Mouse (Mus musculus) spleen, adult 12 weeks (tissue): ENCODE results near the gene Plgrkt.
A peak's percentile ranks its signal among the peaks of the same experiment; 100 is the strongest.

Source experiments
- DNase-seq: peaks from one replicate; pipeline ENCODE4 v3.0.0; 2022; ENCODE audit warnings: low spot score

The Plgrkt gene

DNA sequence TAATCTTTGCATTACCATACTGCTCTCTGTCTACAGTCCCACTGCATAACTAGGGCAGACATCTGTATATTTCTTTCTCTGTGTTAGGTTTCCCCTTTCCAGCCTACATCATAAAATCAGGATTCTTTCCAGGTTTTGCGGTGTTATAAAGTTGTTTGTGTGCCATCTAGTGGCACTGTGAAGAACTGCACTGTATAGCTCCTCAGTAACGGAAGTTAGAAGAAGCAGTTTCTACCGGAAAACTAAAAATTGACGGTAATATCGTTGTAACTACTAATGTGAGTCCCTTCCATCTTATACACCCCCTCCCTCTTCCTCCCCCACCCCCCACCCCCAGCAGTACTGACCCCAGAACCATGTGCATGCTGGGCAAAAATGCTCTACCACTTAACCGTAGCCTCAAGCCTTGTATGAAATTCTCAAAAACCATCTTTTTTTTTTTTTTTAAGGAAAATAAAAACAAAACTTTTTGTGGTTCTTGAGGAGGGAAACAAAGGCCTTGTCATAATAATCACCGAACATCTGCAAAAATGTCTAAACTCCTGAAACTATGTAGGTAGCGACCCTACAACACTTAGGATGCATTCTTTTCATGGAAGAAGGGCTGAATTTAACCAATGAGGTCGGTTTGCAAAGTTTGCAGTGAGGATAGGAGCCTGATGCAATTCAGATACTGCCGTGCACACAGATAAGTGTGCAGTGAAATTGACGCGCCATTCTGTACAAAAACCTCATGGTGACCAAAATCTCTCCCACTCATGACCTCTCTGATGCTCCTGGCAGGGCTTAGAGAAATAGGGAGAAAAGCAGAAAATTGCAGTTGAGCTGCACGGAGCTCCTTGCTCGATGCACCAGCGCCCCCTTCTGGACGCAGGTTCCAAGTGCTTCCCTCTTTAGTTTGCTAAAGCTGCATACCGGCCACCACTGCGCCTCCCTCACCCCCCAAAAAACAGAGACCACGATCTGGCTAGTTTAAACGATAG is 12.0 kb downstream of the Plgrkt start:
- peak; percentile 76 for DNase-seq

DNA sequence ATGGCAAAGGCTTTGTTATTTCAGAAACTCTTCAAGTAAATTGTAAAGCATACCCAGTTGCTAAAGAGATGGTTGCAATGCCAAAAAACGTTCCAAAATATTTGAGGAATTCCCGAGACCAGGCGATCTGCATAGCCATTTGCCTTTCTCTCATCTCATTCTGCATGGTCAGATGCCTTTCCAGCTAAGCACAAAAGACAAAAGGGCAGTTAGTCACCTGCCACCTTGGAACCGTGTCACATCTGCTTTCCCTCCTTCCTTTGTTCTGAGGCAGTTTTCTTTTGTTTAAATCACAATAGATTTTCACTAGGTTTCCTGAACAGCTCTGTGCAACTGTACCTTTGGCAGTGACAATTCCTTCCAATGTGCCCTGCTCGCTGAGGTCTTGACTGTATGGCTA is 16.2 kb downstream of the Plgrkt start:
- no peak for DNase-seq

DNA sequence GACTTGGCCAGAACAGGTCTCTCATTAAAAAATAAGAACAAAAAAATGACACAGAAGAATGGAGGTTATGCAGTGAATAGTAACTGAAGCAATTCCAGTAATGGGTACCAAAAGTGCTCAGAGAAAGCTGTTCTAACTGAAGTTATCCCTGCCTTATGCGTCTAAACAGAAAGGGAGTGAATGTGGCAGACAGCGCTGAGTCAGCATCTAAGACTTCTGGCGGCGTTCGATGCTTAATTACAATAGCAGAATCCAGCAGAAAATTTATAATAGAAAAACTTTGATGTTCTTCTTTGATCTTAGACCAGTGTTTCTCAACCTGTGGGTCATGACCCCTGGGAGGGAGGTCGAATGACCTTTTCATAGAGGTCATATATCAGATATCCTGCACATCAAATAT is 21.6 kb downstream of the Plgrkt start:
- DNase-seq = no peak

DNA sequence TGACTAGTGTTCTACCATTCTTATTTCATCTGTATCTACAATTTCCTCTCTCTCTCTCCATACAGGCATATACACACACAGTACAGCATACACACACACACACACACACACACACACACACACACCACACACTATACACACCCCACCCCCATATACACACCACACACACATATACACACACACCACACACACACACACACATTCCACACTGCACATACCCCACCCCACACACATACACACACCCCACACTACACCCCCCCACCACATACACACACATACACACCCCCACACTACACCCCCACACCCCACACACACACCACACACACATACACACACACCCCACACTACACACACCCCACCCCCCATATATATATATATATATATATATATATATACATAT is 22.3 kb downstream of the Plgrkt start:
- DNase-seq = no peak

DNA sequence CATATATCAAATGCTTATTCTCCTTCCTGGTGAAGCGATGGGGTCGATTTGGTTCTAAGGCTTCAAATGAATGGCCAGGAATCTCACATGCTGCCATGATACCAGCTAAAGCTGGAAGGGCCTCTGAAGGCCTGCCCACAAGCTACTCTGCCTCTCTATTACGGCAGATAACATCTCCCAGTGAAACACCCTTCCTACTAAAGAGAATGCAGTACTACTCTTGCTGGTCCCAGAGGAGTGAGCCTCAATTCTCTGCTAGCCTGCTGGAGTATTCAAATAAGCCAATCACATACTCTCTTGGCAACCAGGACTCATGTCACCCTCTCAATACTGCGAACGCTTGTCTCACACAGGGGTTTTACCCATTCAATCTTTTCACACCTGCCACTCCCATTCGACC is 24.9 kb downstream of the Plgrkt start:
- DNase-seq = no peak

DNA sequence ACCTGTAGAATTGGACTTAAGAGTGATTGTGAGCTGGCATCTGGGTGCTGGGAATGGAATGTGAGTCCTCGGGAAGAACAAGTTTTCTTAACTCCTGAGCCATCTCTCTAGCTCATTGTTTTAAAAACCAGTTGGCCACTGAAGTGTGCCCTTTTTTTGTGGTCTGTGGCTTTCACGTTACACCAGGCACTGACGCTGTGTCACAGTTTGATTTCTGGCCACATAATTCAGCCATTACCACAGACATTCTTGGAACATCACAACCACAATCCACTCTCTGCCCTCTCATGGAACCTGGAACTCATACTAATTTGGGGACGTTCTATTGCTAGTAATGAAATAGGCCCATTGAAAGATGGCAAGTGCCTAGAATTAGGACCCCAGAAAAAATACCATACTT is 26.2 kb downstream of the Plgrkt start:
- DNase-seq = no peak

DNA sequence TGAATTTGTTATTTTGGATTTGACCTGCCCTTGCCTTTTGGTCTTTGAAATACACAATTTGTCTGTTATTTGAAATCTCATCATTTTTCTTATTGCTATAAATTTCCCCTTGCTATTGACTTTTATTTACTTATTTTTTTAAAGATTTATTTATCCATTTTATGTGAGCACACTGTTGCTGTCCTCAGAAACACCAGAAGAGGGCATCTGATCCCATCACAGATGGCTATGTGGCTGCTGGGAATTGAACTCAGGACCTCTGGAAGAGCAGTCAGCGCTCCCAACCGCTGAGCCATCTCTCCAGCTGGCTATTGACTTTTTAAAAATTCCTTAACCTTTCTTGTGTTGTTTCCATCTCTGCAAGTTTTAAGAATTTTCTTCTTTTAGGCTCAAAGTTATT is 30.6 kb downstream of the Plgrkt start:
- no peak for DNase-seq

DNA sequence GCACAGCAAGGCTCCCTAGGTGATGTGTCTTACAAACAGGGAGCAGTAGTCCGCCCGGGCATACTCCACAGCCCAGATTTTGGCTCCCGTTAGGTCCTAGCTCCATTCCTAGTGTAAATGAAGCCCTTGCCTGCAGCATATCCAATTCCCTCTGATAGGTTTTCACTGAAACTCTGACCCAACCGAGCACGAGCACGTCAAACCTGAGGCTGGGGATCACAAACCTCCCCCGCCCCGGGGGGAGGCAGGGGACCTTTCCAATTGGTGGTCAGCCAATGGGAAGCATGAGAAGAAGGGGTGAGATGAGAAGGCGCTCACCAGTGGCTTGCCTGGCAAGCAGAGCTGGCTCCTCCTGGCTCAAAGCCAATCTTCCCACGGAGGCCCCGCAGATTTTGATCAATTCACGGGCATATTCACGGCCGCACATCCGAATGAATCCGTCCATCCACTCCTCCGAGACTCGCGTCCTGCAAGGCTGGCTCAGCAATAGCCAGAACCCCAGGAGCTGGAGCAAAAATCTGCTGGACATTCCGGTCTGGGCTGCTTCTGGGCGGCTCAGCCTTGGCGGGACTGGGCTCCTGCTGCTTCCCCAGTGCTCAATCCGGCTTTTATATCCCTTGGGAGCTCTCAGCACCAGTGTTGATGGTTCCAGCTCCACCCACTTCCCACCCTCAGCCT is 33.0 kb downstream of the Plgrkt start, which contains the start of gene Rln1:
Rln1 (minus strand) TSS at position 603 of the 678 bp plus-strand sequence.
- no peak for DNase-seq

DNA sequence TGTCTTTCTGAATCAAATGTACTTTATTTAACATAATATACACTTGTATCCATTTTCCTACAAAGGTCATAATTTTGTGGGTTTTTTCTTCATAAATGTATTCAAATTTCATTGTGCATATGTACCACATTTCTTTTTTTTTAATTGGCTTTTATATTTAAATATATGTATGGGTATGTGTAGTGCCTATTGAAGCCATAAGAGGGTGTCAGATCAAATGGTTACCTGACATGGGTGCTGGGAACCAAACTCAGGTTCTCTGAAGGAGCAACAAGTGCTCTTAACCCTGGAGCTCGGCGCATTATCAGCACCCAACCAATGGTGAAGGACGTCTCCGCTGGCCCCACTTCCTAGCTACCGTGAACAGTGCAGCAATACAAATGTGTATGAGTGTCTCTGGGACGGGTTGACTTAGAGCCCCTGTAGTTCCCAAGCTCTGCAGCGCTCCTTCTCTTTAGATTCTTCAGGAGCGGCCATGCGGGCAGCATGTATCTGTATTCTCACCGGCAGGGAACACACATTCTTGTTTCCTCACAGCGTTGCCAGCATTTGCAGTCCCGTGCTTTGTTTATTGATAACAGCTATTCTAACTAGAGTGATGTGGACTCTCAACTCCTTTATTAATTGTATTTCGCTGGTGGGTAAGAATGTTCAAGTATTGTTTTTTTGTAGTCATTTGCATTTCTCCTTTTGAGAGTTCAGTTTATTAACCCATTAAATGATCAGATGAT is 40.2 kb downstream of the Plgrkt start:
- no peak for DNase-seq

DNA sequence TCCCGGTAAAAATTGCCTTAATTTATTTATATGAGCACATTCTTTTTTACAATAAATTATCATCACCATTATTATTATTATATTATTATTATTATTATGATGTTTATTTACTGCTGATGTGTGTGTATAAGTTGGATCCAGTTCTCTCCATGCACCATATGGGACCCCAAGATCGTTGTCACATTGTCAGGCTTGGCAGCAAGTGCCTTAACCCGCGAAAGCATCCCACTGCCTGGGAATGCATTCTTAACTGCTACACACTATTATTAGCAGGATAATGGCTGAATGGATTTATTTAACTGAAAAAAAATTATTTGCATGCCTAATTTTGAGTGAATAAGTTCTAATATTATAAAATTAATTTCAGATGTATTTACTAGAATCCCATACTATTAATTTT is 40.8 kb downstream of the Plgrkt start:
- no peak for DNase-seq

DNA sequence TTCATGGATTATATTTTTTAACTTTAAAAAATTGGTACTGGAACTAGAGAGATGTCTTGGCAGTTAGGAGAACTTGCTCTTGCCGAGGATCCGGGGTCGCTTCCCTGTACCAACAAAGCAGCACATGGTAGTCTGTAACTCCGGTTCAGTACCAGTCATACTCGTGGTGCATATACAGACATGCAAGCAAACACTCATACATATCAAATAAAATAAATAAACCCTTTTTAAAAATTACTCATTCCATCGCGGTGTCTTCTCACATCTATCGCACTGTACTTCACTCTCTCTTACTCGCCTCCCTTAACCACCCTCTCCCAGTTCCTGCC is 41.4 kb downstream of the Plgrkt start:
- no peak for DNase-seq

DNA sequence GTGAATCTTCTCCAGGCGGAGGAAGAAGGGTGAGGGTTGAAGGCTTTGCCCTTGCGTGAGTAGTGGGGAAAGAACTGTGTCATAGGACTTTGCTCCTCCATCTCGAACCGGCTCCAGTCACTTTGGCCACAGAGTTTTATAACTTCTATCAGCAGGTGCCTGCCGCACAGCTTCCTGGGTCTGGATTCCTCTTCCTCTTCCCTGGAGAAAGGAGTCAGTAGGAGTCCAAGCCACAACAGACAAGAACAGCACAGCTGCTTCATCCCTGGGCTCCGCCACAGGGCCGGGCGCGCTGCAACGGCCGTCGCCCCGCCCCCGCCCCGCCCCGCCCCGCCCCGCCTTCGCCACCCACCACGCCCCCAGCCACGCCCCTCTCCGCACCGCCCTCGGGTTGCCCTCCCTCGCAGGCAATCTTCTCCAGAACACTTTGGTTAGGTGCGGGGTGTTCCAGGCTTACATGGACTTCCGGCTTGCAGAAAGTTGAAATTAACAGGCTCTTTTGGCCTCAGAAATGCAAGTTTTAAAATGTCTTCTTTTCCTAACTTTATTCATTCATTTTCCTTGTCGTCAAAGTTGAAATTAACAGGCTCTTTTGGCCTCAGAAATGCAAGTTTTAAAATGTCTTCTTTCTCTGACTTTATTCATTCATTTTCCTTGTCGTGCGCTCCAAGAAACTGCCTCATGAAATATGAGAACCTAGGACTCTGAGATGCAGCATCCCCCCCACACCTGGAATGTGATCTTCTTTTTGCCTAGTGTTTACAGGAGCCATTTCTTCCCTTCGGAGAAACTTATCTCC is 41.9 kb downstream of the Plgrkt start, which contains the start of gene Insl6:
Insl6 (minus strand) TSS at position 304 of the 799 bp plus-strand sequence.
- peak; percentile 68 for DNase-seq

DNA sequence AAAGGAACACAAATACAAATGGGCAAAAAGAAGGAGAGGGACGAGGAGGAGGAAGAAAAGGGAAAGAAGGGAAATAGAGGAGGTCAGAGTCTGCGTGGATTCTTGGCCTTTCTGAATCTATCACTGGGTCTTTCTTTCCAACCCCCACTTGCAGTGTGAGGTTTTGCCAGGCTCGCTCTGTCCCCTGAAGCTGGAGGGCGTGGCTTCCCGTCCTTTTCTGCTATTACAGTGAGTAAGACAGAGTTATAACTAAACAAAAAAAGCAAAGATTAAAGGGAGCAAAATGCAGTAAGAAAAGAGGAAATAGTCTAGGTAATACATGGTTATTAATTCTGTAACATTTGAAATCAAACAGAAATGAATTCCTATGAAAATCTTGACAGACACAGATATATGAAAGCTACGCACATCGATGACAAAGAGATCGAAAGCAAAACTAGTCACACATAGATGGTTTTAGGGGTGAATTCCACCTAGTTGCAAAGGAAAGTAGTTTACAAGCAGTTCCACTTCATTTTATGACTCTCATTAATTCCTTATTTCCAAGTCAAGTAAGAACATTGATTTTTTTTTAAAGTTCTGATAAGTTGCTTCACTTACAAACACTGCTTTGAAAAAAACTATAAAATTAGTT is 43.7 kb downstream of the Plgrkt start:
- DNase-seq = no peak

DNA sequence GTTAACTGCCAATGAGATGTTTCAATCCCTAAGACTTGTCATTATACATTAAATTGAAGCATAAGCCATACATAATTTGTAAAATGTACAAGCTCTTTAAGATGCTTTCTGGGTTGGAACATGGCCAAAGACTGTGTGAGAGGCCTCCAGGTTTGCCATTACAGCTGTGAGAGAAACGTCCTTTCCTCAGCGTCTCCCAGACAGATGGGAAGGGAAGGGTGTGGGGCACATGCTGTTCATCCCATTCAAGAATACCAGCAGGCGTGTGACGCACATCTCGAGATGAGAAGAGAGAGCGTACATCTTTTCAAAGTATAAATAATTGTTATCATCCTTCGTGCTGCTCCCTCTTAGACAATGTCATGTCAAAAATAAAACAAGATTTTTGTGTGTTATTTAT is 54.5 kb downstream of the Plgrkt start:
- no peak for DNase-seq

DNA sequence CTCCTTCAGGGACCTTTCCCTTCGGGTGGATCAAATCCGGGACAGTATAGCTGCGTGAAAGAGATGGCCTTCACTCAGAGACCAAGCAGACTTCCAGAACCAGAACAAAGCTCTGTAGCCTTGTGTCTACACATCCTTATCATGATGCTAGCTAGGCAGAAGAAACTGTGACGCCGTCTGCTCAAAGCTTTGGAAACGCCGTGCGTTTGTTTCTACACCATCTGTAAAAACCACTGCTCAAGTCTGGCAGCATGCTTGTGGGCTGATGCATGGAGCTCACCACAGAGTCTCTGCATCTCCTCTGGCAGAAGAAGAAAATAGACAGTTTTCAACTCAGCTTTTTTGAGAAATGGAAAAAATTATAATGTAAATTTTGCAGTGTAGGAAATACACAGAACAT is 55.4 kb downstream of the Plgrkt start:
- DNase-seq = no peak

DNA sequence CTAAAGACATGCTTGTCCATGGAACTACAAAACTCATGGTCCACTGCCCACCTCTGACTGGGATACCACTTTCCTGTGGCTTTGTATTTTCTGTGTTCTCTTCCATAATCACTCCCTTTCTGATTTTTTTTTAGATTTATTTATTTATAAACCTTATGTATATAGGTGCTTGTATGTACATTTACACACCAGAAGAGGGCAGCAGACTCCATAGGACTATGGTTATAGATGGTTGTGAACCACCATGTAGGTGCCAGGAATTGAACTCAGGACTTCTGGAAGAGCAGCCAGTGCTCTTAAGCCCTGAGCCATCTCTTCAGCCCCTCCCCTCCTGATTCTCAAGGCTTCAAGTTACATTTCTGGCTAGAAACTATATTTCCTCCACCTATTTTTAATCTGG is 58.4 kb downstream of the Plgrkt start:
- DNase-seq = no peak

DNA sequence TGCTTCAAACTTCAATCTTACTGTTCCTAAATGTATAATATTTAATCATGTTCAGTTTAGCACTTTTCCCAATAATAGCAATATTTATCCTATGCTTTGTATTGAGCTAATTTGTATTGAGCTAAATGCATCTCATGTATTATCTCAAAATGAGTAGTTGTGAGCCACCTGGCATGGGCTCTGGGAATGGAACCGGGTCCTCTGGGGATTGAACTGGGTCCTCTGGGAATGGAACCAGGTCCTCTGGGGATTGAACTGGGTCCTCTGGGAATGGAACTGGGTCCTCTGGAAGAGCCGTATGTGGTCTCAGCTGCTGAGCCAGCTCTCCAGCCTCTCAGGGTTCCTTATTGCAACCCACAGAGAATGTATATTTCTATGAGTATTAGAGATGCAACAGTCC is 65.1 kb downstream of the Plgrkt start:
- DNase-seq = no peak

DNA sequence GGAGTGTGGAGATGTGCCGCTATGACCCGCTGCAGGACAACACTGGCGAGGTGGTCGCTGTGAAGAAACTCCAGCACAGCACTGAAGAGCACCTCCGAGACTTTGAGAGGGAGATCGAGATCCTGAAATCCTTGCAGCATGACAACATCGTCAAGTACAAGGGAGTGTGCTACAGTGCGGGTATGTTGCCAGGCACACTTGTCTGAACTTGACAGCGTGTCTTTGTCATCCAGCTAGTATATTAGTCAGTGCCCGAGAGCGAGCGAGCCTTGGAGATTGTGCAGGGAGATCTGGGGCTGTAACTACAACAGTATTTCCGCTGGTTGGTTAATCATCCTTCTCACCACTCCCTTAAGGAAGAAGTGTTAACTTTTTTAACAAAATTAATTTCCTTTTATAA is 66.3 kb downstream of the Plgrkt start:
- no peak for DNase-seq
